Mouse (Mus musculus): Measurements from ENCODE around the gene Rbck1. TPM values are rescaled to one million over a fixed set of nuclear protein-coding genes. Genes with fewer than 3 reads are reported as not detected.

Rbck1 gene
- polyA plus RNA-seq, 1 experiment from 2014 or later, result 102 TPM

GRCm38 (mm10) chr2:152322198-152322597, 10.3 kb downstream of the Rbck1 start:
- Histone ChIP-seq H3K27me3 (no peaks in the 10 kb centered on the region), H3K36me3 (peaks cover 91% of the 10 kb centered on the region), H3K27ac (replicated peaks) (no peak overlapping the region), H3K4me1 (no peaks in the 10 kb centered on the region), H3K4me2 (replicated peaks) (no peak overlapping the region), H3K9ac (replicated peaks) (no peak overlapping the region), H3K4me3 (no peak overlapping the region), H3K9me3 (no peaks in the 10 kb centered on the region)
- WGBS, result 92% methylated on average over 6 of the region's 6 CpGs
- ATAC-seq (replicated peaks), result no peak

GRCm38 (mm10) chr2:152321558-152321957, 10.9 kb downstream of the Rbck1 start:
- Histone ChIP-seq H3K27ac (replicated peaks) (no peak overlapping the region), H3K4me1 (no peaks in the 10 kb centered on the region), H3K4me2 (replicated peaks) (no peak overlapping the region), H3K4me3 (no peak overlapping the region), H3K36me3 (peaks cover 90% of the 10 kb centered on the region), H3K9me3 (no peaks in the 10 kb centered on the region), H3K27me3 (no peaks in the 10 kb centered on the region), H3K9ac (replicated peaks) (no peak overlapping the region)
- no peak for ATAC-seq (replicated peaks)
- 89% methylated on average over 5 of the region's 5 CpGs for WGBS

GRCm38 (mm10) chr2:152317054-152317453, 15.4 kb downstream of the Rbck1 start:
- Histone ChIP-seq H3K9me3 (no peaks in the 10 kb centered on the region), H3K4me2 (replicated peaks) (no peak overlapping the region), H3K27ac (replicated peaks) (no peak overlapping the region), H3K27me3 (no peaks in the 10 kb centered on the region), H3K4me1 (no peaks in the 10 kb centered on the region), H3K36me3 (peaks cover 87% of the 10 kb centered on the region), H3K9ac (replicated peaks) (no peak overlapping the region), H3K4me3 (no peak overlapping the region)
- no peak for ATAC-seq (replicated peaks)
- WGBS, result 84% methylated on average over 6 of the region's 6 CpGs

GRCm38 (mm10) chr2:152313926-152314325, 18.5 kb downstream of the Rbck1 start:
- H3K9ac ChIP-seq (replicated peaks), result no peak overlapping the region
- H3K9me3 ChIP-seq, result no peaks in the 10 kb centered on the region
- 91% methylated on average over 6 of the region's 6 CpGs for WGBS
- ATAC-seq (replicated peaks), result no peak
- no peak overlapping the region for H3K4me3 ChIP-seq
- H3K4me2 ChIP-seq (replicated peaks), result no peak overlapping the region
- H3K27ac ChIP-seq (replicated peaks), result no peak overlapping the region
- no peaks in the 10 kb centered on the region for H3K27me3 ChIP-seq
- peaks cover 82% of the 10 kb centered on the region for H3K36me3 ChIP-seq
- H3K4me1 ChIP-seq, result no peaks in the 10 kb centered on the region

- Histone ChIP-seq H3K27me3 (no peaks in the 10 kb centered on the region), H3K9me3 (no peaks in the 10 kb centered on the region), H3K4me3 (no peak overlapping the region), H3K4me1 (no peaks in the 10 kb centered on the region), H3K36me3 (peaks cover 83% of the 10 kb centered on the region), H3K27ac (replicated peaks) (no peak overlapping the region), H3K9ac (replicated peaks) (no peak overlapping the region), H3K4me2 (replicated peaks) (no peak overlapping the region)
- WGBS, result 66% methylated on average over 7 of the region's 7 CpGs
- ATAC-seq (replicated peaks), result no peak
Observed at GRCm38 (mm10) chr2:152312996-152313395, 19.5 kb downstream of the Rbck1 start.

- Histone ChIP-seq H3K9me3 (no peaks in the 10 kb centered on the region), H3K36me3 (peaks cover 73% of the 10 kb centered on the region), H3K27me3 (no peaks in the 10 kb centered on the region), H3K4me1 (no peaks in the 10 kb centered on the region), H3K9ac (replicated peaks) (no peak overlapping the region), H3K4me3 (no peak overlapping the region), H3K27ac (replicated peaks) (no peak overlapping the region), H3K4me2 (replicated peaks) (no peak overlapping the region)
- ATAC-seq (replicated peaks), result no peak
- 92% methylated on average over 3 of the region's 3 CpGs for WGBS
Observed at GRCm38 (mm10) chr2:152307186-152307585, 25.3 kb downstream of the Rbck1 start.

GRCm38 (mm10) chr2:152305480-152305879, 27.0 kb downstream of the Rbck1 start:
- no peaks in the 10 kb centered on the region for H3K27me3 ChIP-seq
- H3K36me3 ChIP-seq, result peaks cover 61% of the 10 kb centered on the region
- no peaks in the 10 kb centered on the region for H3K9me3 ChIP-seq
- WGBS, result 96% methylated on average over 6 of the region's 6 CpGs
- no peak overlapping the region for H3K4me3 ChIP-seq
- no peak overlapping the region for H3K4me2 ChIP-seq (replicated peaks)
- no peak overlapping the region for H3K27ac ChIP-seq (replicated peaks)
- H3K4me1 ChIP-seq, result no peaks in the 10 kb centered on the region
- H3K9ac ChIP-seq (replicated peaks), result no peak overlapping the region
- ATAC-seq (replicated peaks), result no peak

- Histone ChIP-seq H3K4me3 (no peak overlapping the region), H3K36me3 (peaks cover 48% of the 10 kb centered on the region), H3K27ac (replicated peaks) (no peak overlapping the region), H3K4me2 (replicated peaks) (no peak overlapping the region), H3K9me3 (no peaks in the 10 kb centered on the region), H3K9ac (replicated peaks) (no peak overlapping the region), H3K4me1 (no peaks in the 10 kb centered on the region), H3K27me3 (no peaks in the 10 kb centered on the region)
- 86% methylated on average over 5 of the region's 5 CpGs for WGBS
- no peak for ATAC-seq (replicated peaks)
Observed at GRCm38 (mm10) chr2:152303781-152304180, 28.7 kb downstream of the Rbck1 start.

GRCm38 (mm10) chr2:152302862-152303261, 29.6 kb downstream of the Rbck1 start:
- Histone ChIP-seq H3K9me3 (no peaks in the 10 kb centered on the region), H3K4me1 (no peaks in the 10 kb centered on the region), H3K9ac (replicated peaks) (no peak overlapping the region), H3K4me3 (no peak overlapping the region), H3K36me3 (peaks cover 39% of the 10 kb centered on the region), H3K27me3 (no peaks in the 10 kb centered on the region), H3K27ac (replicated peaks) (no peak overlapping the region), H3K4me2 (replicated peaks) (no peak overlapping the region)
- ATAC-seq (replicated peaks), result no peak
- WGBS, result 91% methylated on average over 2 of the region's 2 CpGs

GRCm38 (mm10) chr2:152294541-152294940, 37.9 kb downstream of the Rbck1 start:
- Histone ChIP-seq H3K9me3 (no peaks in the 10 kb centered on the region), H3K4me1 (peaks cover 22% of the 10 kb centered on the region), H3K4me2 (replicated peaks) (peak overlapping the region; percentile 57), H3K27me3 (no peaks in the 10 kb centered on the region), H3K36me3 (no peaks in the 10 kb centered on the region), H3K27ac (replicated peaks) (no peak overlapping the region), H3K4me3 (peak overlapping the region; percentile 77), H3K9ac (replicated peaks) (peak overlapping the region; percentile 93)
- WGBS, result 42% methylated on average over 5 of the region's 5 CpGs
- ATAC-seq (replicated peaks), result no peak

- Histone ChIP-seq H3K4me3 (peak within 1 kb of the TSS; percentile 77), H3K36me3 (no peaks in the 10 kb centered on the region), H3K4me1 (peaks cover 22% of the 10 kb centered on the region), H3K27me3 (no peaks in the 10 kb centered on the region), H3K9me3 (no peaks in the 10 kb centered on the region), H3K27ac (replicated peaks) (peak within 1 kb of the TSS; percentile 81), H3K4me2 (replicated peaks) (peak within 1 kb of the TSS; percentile 57), H3K9ac (replicated peaks) (peak within 1 kb of the TSS; percentile 93)
- WGBS, result under 1% methylated on average over 70 of the region's 70 CpGs
- peak; percentile 97 for ATAC-seq (replicated peaks)
Observed at GRCm38 (mm10) chr2:152293727-152294475, 38.6 kb downstream of the Rbck1 start, which contains the start of gene Tbc1d20. Gene Tbc1d20 (plus strand): TSS chr2:152293828.

- peak overlapping the region; percentile 77 for H3K4me3 ChIP-seq
- under 1% methylated on average over 15 of the region's 15 CpGs for WGBS
- H3K9me3 ChIP-seq, result no peaks in the 10 kb centered on the region
- H3K27me3 ChIP-seq, result no peaks in the 10 kb centered on the region
- peak; percentile 71 for ATAC-seq (replicated peaks)
- peak overlapping the region; percentile 93 for H3K9ac ChIP-seq (replicated peaks)
- no peaks in the 10 kb centered on the region for H3K36me3 ChIP-seq
- H3K4me1 ChIP-seq, result peaks cover 22% of the 10 kb centered on the region
- H3K4me2 ChIP-seq (replicated peaks), result peak overlapping the region; percentile 57
- no peak overlapping the region for H3K27ac ChIP-seq (replicated peaks)
Observed at GRCm38 (mm10) chr2:152293179-152293726, 39.2 kb downstream of the Rbck1 start.
